Mouse (Mus musculus): ENCODE data around the gene Slc25a21.

The Slc25a21 gene

GRCm38 (mm10) chr12:56690366-56690765 is 506.9 kb downstream of the Slc25a21 start:
- no peak for DNase-seq (ENCODE audit: low read depth)

- DNase-seq (ENCODE audit: low read depth) = no peak
Observed at GRCm38 (mm10) chr12:56689736-56690135, 507.5 kb downstream of the Slc25a21 start.

GRCm38 (mm10) chr12:56689331-56689730 is 507.9 kb downstream of the Slc25a21 start:
- DNase-seq (ENCODE audit: low read depth) = no peak

GRCm38 (mm10) chr12:56688920-56689319 is 508.4 kb downstream of the Slc25a21 start:
- DNase-seq (ENCODE audit: low read depth) = no peak

- no peak for DNase-seq (ENCODE audit: low read depth)
Observed at GRCm38 (mm10) chr12:56688482-56688840, 508.8 kb downstream of the Slc25a21 start.

GRCm38 (mm10) chr12:56687640-56688481 is 509.4 kb downstream of the Slc25a21 start:
- no peak for DNase-seq (ENCODE audit: low read depth)

- DNase-seq (ENCODE audit: low read depth) = no peak
Observed at GRCm38 (mm10) chr12:56681096-56681811, 516.0 kb downstream of the Slc25a21 start.

- no peak for DNase-seq (ENCODE audit: low read depth)
Observed at GRCm38 (mm10) chr12:56677620-56678019, 519.7 kb downstream of the Slc25a21 start.

- no peak for DNase-seq (ENCODE audit: low read depth)
Observed at GRCm38 (mm10) chr12:56674726-56675125, 522.5 kb downstream of the Slc25a21 start.

GRCm38 (mm10) chr12:56670795-56671194 is 526.5 kb downstream of the Slc25a21 start:
- no peak for DNase-seq (ENCODE audit: low read depth)

- DNase-seq (ENCODE audit: low read depth) = no peak
Observed at GRCm38 (mm10) chr12:56669451-56670122, 527.7 kb downstream of the Slc25a21 start.
